Mouse (Mus musculus) gastrocnemius, postnatal 4 days (tissue): Measurements from ENCODE around the gene Atp2b1. TPM values are rescaled to one million over a fixed set of nuclear protein-coding genes. Genes with fewer than 3 reads are reported as not detected.
A peak's percentile ranks its signal among the peaks of the same experiment; 100 is the strongest.

Experiments
- DNase-seq, 2 experiments: peaks; one replicate each; pipeline ENCODE4 v3.0.0; 2021 to 2022; ENCODE audit warnings: low spot score in 2 of 2, mixed read lengths in 2 of 2
- long read RNA-seq, 2 experiments: library from polyadenylated mRNA; stranded (forward); transcript quantifications; one replicate each; pipeline ENCODE4 v2.0.0; 2021
- total RNA-seq, 2 experiments: library from RNA; stranded (reverse); gene quantifications; 2 replicates each; pipeline ENCODE4 v1.2.3; 2021

Atp2b1 gene
- total RNA-seq, result 100 to 1,000 TPM in 1 of 2 experiments, 10 to 100 TPM in 1; 95.1 to 102 TPM
- long read RNA-seq, experiment 1, full-length matches to known transcripts, result 2 of 14 reads
- long read RNA-seq, experiment 1, partial matches to known transcripts, result 2 of 14 reads
- long read RNA-seq, experiment 1, other reads (novel, unspliced or antisense), result 10 of 14 reads
- long read RNA-seq, experiment 2, partial matches to known transcripts, result 6 of 24 reads
- long read RNA-seq, experiment 2, other reads (novel, unspliced or antisense), result 17 of 24 reads

- DNase-seq, result peak; percentile 94 to 95
Observed at GRCm38 (mm10) chr10:98913961-98914809, at the start of gene Atp2b1. TSS of gene Atp2b1 (plus strand) at chr10:98914406.

- DNase-seq, result no peak
Observed at GRCm38 (mm10) chr10:98864851-98865250, 49.4 kb upstream of the Atp2b1 start.

DNA sequence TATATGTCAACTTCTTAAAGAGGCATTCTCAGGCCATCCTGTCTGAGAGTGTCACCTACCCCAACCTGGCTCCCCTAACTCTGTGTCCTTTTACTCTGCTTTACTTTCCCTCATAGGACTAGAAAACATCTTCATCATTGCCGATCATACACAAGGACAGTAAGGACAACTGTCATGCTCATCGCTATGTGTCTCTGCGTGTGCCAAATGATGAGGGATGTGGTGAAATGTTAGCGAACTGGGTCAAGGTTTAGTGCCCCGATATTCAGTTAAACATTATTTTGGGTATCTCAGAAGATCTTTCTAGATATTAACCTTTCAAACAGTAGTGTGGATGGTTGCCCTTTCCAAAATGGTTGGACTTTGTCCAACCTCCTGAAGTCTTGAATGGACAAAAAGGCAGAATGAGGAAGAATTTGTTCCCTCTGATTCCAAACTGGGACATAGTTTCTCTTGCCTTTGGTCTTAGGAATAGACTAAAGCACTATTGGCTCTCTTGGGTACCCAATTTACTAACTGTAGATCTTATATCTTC lies 47.3 kb upstream of the Atp2b1 start:
- DNase-seq, result no peak

- no peak for DNase-seq
Observed at GRCm38 (mm10) chr10:98868351-98868908, 45.8 kb upstream of the Atp2b1 start.

GRCm38 (mm10) chr10:98877855-98878254 lies 36.4 kb upstream of the Atp2b1 start:
- DNase-seq, result no peak

- DNase-seq, result no peak
Observed at GRCm38 (mm10) chr10:98878636-98879035, 35.6 kb upstream of the Atp2b1 start.

- no peak for DNase-seq
Observed at GRCm38 (mm10) chr10:98880057-98880456, 34.1 kb upstream of the Atp2b1 start.

GRCm38 (mm10) chr10:98880711-98881110 lies 33.5 kb upstream of the Atp2b1 start:
- DNase-seq, result no peak

- DNase-seq, result no peak
Observed at GRCm38 (mm10) chr10:98881492-98881891, 32.7 kb upstream of the Atp2b1 start.

DNA sequence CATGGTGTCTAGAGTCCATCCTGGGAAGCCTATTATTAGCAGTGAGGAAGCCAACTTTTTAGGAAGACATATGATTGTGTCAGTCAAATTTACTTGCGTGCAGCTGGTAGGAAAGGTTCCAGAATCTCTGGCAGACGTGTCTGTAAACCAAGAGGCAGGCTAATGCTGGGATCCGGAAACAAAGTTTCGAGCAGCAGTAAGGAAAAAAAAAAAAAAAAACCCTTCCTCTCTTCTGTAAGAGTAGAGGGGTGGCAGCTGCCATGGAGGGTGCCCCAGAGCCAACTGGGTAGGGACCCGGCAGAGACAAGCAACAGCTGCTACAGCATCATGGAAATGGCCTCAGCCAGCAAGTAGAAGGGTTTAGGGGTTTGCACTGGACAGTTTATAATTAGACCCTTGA lies 31.6 kb upstream of the Atp2b1 start:
- peak in 1 of 2 experiments; percentile 25 for DNase-seq

DNA sequence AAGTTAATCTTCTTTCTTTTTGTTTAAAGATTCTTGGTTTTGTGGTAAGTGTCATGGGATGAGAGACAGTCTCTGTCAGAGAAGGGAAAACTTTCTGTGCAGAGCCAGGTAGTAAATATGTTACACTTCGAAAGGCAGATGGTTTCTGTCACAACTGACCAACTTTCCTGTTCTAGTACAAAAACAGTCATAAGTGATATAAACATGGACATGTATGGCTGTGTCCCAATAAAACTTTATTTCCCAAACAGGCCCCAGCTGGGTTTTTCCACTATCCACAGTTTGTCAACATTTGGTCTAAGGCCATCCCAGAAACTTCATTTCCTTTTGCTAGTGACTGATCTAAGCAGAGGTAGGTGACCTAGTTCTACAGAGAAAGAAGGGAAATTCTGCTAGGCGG lies 29.8 kb upstream of the Atp2b1 start:
- DNase-seq, result no peak

- no peak for DNase-seq
Observed at GRCm38 (mm10) chr10:98886770-98887271, 27.4 kb upstream of the Atp2b1 start.

GRCm38 (mm10) chr10:98891361-98891760 lies 22.8 kb upstream of the Atp2b1 start:
- DNase-seq, result no peak

DNA sequence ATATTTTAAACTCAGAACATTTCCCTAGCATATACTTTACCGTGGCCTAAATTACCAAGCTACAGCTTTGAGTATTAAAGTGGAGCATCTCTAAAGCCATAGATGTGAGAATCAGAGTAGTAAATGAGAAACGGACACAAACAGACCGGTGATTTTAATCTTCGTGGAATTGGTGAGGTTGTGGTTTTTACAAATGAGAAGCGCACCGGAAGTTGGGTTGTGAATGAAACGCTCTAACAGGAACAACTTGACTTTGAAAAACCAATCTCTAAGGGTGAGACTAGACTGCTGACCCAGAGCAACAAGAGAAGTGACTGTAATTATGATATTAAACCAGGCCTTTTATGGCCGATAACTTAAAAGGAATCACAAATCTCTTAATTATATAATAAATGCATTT lies 16.7 kb upstream of the Atp2b1 start:
- no peak for DNase-seq

GRCm38 (mm10) chr10:98897913-98898748 lies 16.1 kb upstream of the Atp2b1 start:
- no peak for DNase-seq

- DNase-seq, result no peak
Observed at GRCm38 (mm10) chr10:98901533-98901932, 12.7 kb upstream of the Atp2b1 start.

GRCm38 (mm10) chr10:98905987-98906386 lies 8.2 kb upstream of the Atp2b1 start:
- DNase-seq, result no peak

- DNase-seq, result no peak
Observed at GRCm38 (mm10) chr10:98906941-98907549, 7.2 kb upstream of the Atp2b1 start.

- no peak for DNase-seq
Observed at GRCm38 (mm10) chr10:98913610-98913960, 621 bp upstream of the Atp2b1 start.

DNA sequence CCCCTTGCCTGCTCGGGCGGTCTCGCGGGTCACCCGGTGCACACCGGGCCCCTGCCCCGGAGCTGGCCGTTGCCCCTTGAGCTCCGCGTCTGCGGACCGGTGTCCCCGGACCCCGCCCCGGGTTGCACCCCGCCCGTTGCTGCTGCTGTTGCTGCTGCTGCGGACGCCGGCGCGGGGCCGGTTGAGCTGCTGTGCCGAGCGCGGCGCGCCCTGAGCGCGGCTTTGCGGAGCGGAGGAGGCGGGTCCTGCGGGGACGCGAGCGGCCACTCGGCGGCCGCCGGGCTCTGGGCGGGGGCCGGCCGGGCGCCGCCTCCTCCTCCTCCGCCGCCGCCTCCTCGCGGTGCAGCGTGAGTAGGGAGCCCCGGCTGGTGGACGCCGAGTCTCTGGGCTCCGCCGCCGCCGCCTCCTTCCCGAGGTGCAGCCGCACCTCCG lies 620 bp downstream of the Atp2b1 start:
- DNase-seq, result peak; percentile 83 to 88
